Mouse (Mus musculus) kidney, postnatal 4 days (tissue): ENCODE results near the gene Tnik.

Source experiments
- DNase-seq, 2 experiments: peaks; one replicate each; pipeline ENCODE4 v3.0.0; 2021; ENCODE audit warnings: mixed read lengths in 2 of 2

Gene Tnik

DNA sequence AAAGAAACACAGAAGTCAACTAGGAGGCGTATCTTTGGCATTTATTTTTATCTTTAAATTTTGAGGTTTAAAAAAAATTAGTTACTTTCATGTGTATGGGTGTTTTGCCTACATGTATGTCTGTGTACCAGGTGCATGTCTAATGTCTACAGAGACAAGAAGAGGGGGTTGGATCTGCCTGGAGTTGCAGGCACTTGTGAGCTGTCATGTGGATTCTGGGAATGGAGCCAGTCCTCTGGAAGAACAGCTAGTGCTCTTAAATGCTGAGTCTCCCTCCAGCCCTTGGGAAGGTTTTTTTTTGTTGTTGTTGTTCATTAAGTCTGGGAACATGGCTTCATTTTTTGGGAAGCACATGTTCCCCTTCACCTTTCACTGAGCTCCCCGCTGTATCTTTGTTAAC is 375.9 kb downstream of the Tnik start:
- DNase-seq: no peak

DNA sequence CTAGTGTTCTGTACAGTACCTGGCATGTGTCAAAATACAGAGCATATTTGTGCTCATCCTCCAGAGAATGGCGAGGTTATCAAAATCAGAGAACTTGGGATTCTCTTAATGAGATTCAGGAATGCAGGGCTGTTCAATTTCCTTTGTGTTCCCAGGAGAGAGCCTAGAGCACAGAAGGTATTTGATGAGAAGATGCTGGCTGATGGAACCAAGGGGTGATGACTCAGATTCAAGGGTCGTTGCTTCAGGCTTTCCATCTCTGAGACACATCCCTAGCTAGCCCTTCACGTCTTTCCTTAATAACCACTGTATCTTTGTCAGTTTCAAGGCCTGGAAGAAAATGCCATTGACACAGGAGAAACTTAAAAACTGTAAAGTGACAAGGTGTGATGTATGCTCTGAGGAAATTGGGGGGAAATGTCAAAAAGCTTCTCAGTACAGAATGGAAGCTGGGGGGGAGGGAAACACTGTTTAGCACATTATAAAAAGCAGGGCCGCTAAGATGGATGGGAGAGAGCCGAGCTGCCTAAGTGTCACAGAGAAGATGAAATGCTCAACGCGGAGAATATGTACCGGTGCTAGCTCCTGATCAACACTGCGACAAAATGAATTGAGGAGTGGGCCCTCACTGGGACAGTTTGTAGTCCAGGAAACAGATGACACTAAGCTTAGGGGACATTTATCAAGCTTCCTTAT is 380.4 kb downstream of the Tnik start:
- no peak for DNase-seq

DNA sequence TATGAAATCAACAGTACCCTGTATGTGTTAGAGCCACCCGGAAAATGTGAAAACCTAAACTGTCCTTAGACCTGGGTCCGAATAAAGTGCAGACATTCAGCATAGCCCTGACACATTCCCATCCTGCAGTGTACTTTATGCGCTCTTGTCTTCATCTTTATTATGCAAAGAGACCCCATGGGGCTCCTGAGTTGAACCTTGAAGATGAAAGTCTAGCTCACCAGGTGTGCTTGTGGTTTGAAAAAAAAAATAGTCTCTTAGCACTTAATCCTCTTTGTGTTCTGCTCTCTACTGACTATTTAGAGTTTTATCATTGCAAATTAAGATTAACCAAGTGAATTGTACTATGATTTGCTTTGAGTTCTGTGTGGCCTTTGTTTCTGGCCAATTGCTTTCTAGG is 389.6 kb downstream of the Tnik start:
- no peak for DNase-seq

DNA sequence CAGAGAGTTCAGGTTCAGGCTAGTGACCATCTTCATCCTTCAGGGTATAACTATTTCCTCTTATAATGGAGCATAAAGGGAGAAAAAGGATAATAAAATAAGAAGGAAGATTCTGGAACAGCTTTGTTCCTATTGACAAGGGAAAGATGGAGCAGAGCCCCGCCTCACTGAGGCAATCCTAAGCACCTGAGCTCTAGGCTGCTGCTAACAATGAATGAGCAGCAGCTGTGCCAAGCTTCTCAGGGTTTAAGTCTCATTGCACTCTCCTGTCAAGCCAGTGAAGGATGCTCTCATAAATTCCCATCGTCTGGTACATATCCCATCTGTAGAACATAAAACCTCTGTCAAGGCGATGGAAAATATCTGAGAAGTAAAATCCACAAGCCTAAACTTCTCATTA is 390.0 kb downstream of the Tnik start:
- no peak for DNase-seq

DNA sequence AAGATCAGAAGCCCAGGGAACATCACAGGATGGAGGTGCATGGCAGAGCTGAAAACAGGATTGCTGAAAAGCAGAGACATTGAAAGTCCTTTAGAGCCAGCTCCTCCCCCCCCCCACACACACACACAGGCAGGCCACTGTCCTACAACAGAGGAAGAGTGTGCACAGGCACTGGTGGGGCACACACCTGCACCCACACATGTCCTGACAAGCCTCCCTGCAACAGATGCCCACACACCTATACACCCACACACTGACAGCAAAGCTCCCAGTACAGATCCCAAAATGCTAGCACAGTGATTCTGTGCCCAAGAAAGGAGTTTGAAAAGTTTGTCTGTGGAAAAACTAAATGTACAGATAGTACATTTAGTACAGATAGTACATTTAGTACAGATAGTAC is 391.7 kb downstream of the Tnik start:
- no peak for DNase-seq

DNA sequence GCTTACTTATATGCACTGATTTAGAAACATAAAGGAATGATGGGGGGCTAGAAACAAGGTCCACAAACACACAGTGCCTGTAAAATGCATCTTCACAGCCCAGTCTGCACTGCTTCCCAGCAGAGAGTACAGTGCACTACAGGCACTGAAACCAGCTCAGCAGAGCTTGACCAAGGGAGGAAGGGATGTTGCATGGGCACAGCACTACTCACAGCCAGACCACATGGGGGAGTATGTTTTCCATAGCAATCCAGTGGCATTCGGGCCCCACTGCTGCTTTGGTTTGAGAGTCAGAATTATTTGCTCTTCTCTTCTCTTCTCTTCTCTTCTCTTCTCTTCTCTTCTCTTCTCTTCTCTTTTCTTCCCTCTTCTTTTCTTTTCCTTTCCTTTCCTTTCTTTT is 395.3 kb downstream of the Tnik start:
- peak; percentile 39 to 65 for DNase-seq

DNA sequence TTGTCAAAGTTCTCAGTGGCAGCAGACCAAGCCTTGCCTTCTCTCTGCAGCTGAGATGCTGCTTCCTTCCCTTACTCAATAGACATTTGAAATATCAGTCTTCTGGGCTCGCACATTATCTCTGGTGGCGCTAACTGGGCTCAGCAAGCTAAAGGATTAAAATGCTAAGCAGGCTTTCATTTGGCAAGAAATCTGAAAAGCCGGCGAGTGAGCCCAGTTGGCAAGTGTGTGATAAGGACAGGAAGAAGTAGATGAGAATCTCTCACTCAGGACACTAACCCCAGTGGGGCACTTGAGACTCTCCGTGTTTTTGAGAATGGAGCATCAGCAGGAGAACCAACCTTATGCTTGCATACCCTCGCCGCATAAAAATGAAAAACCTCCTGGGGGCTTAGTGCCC is 417.8 kb downstream of the Tnik start:
- DNase-seq: no peak

DNA sequence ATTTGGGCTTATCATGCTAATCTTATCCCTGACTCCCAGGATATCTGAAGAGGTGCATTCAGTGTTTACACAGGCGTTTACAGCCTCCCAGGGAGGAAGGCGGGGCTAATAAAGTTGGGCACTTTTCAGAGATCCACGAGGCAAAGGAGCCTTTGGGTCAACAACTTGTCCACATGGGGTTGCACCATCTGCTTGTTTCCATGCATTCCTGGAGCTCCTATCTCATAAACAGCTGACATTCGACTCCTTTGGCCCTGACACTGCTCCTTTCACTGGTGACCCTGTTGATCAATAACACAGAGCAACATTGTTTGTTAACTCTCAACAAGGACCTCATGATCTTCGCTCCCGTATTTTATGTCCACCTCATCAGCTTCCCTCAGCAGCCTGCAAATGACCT is 418.9 kb downstream of the Tnik start:
- DNase-seq: peak in 1 of 2 experiments; percentile 17

DNA sequence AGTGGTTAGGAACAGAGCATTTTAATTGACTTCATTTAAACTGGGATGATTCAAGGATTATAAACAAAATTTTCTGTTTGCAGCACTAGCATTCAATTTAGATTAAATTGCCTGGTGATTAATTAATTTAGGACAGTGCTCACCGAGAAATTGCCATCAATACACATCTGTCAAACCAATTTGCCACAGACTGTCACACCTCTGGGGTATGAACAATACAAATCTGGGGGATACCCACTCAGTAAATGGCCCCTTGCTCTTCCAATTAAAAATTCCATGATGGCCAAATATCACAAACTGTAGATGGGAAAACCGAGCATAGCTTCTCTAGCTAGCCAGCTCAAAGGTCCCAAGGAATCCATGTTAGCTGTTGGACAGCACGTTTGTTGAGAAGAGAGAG is 419.4 kb downstream of the Tnik start:
- no peak for DNase-seq

DNA sequence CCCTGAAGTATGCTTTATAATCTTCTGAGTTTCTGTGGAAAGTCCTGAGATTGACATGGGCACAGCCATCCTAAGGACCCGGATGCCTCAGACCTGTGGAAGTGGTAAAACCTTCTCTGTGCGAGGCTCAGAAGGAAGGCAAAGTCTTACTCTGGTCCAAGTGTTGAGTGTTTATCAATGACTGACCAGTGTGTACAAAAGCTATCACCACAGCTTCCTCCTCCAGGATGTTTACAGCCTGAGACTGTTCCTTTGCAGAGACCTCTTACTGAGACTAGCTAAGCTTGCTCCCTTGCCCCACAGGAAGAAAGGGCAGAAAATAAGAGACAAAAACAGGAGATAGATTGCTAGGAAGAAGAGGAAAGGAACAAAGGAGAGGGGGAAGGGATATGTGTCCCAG is 422.5 kb downstream of the Tnik start:
- DNase-seq: no peak

DNA sequence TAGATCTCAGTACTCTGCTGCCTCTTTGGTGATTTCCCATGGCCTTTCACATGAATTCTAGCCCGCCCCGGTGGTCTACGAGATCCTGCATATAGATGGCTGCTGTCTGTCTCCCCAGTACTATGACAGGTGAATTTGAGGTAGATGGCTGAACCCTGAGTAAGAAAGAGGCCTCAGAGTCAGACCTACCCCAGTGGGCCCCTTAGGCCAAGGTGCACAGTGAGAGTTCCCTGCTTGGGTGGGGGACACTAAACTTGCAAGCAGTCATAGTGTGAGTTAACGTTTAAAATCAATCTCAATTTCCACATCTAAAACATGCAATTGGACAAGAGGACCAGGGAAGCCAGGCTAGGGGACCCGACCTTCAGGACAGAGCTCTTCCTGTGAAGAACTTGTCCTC is 431.8 kb downstream of the Tnik start:
- no peak for DNase-seq

DNA sequence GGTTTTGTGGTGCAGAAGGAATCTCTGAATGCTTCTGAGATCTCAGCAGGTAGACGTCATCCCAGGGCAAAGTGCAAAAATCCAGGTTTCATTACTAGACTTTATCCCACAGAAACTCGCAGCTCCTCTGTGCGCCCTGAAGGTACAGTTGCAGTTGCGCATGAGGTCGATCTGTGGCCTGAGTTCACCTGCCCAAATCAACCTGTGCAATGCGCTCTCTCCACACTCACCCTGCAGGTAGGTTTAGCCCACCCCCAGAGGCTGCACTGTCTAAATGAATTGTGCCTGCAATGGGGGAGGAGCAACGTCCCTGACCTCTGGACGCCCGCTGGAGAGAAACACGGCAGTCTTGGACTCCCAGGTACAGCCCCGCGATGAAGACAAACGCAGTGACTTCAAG is 432.6 kb downstream of the Tnik start:
- DNase-seq: peak; percentile 22 to 56

DNA sequence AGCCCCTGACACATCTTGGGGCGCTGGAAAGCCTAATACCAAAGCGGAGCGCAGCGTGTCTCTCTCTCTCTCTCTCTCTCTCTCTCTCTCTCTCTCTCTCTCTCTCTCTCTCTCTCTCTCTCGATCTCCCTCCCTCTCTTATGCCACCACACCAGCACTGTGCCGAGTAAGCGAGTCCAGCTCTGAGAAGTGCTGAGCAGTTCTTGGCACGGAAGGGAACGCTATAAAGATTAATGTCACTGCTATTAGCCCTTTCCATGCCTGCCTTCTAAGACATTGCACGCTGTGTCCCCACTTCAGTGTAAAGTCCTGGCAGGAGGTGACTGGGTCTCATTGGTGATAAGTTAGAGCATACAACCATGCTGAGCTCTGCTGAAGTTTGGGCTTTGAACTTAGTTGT is 433.1 kb downstream of the Tnik start:
- no peak for DNase-seq

DNA sequence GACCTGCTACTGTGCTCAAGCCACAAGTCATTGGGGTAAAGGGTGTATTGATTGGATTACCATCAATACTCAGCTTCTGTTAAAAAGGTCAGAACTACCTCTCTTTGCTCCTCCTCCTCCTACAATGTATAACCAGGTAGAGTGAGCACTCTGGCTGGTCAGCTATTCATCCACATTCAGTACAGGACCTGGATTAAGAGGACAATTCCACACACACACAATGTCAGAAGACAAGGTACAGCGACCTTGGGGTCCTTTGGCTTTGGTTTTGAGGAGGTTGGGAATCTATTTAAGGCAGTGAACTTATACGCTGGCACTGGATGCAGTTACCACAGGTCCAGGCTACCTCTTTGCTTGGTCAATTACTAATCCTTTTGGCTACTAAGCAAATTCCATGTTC is 434.8 kb downstream of the Tnik start, which contains the start of gene Slc2a2:
Slc2a2 (plus strand) TSS at position 107 of the 400 bp plus-strand sequence.
- DNase-seq: no peak

DNA sequence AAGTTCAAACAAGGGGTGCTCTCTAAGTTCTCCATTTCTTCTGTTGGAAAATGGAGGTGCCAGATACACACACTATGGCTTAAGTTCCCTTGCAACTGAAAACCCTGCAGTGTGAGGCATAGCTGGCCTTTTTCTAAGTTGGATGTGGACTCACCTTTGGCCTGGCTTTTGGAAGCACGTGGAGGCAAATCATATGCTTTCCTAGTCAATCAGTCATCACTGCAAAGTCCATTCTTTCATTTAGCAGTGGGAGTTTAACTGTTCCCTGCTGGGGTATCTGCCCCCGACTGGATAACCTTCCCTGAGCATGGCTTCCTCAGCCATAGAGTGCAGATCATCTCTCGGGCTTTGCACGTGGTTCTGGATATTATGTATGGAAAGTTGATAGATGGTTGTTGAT is 436.6 kb downstream of the Tnik start:
- no peak for DNase-seq

DNA sequence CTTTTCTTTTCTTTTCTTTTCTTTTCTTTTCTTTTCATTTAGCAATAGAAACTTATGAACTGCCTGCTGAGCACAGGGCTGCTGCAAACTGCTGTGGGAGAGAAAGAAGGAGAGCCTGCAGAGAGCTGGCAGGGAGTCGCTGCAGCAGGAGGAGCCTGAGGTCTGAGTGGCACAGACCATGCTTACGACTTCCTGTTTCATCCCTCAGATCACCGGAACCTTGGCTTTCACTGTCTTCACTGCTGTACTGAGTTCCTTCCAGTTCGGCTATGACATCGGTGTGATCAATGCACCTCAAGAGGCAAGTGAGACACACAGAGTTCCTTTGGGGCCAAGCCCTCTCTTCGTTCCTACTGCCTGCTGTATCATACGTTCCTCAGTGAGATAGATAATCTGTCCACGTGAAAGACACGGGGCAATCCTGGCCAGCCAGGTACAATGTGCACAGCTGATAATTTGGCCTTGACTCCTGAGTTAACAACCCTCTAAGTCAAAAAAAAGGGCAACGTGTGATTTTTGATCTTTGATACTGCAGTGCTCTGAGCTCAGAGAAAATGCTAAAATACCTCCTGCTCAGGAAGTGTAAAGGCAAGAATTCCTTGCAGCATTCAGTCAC is 442.6 kb downstream of the Tnik start:
- DNase-seq: peak in 1 of 2 experiments; percentile 32

DNA sequence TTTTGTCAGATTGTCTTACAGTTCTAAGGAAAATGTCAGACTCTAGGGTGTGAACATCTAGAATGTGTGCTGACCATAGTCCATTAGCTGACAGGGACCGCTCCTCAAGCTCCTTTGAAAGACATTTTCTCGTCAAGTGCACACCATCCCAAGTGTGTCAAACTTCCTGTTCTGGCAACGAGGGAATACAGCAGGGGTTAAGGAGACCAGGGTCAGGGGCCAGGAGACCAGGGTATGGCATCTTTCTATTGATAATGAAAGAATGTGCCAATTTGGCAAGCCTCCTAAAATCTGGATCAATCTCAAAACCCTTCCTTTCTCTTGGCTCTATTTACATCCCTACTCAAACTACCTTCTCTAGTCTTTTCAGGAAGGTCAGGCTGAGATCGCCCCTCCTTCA is 443.7 kb downstream of the Tnik start:
- DNase-seq: no peak

DNA sequence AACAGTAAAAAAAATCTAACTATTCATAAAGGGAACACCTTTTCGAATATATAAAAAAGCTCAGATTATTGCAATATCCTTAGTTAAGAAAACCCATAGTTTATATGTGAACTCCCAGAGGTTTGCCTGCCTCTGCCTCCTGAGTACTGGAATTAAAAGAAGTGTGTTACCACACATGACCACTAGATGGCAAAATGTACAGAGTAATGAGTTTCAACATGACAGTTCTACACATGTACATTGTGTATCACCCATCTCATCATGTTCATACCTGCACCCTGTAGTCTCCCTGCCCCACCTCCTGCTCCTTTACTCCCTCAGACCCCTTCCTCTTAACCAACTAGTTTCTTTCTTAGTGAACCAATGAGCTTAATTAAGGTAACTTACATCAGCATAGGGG is 446.7 kb downstream of the Tnik start:
- DNase-seq: no peak

DNA sequence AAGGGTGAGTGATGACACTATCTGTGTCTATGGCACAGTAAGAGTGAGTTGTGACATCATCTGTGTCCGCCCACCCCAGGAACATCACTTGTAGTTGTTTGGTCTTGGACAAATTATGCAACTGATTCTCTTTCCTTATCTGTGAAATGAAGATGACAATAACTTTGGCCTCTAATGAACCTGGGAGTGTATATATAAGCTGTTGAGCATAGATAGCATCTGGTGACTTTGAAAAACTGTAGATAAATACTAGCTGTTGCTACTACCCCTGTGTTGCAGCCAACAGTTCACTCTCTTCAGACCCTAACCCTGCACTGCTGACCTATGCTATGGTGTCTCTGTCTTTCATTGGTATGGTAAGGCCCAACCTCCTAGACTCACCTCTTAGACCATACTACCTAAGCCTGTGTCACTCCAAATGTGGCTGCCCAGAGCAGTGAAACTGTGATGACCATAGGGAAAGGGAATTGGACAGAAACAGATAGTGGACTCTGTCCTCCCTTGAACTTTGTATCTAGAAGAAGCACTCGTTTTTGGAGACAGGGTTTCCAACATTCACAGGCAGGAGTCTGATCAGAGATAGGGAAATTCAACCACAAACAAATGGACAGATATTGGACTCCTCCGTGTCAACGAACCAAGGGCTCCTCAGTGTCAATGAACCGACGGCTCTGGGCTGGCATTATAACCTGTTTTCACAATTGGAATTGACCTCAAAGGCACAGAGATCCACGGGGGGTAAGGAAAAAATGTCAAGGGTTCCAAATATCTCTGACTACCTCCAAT is 451.1 kb downstream of the Tnik start:
- DNase-seq: no peak

DNA sequence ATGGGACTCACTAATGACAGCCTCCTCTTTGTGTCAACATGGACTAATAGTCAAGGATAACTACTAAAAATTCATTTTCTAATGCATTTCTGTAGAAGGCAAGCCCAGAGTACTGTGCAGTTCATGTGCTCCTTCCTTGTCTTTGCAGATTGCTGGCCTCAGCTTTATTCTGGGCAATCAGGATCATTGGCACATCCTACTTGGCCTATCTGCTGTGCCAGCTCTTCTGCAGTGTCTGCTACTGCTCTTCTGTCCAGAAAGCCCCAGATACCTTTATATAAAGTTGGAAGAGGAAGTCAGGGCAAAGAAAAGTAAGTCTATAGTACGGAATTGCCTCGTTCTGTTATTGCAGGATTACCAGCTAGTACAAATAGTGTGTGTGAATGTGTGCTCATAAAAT is 455.5 kb downstream of the Tnik start:
- no peak for DNase-seq

DNA sequence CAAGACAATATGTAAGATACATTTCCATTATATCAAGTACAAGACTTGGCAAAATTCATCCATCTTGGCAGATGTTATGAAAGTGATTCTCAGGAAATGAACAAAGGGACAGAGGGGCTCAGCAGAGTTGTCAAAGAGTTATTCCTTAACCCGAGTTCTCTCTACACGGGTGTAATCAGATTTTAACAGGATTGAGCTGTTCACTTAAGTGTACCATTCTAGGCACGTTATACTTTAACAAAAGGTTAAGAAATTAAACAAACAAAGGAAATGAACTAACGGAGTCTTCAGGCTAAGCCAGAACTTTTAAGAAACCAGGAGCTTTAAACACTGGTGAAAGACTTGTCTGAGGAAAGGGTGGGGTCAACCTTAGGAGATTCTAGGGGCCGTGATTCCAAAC is 458.2 kb downstream of the Tnik start:
- no peak for DNase-seq

DNA sequence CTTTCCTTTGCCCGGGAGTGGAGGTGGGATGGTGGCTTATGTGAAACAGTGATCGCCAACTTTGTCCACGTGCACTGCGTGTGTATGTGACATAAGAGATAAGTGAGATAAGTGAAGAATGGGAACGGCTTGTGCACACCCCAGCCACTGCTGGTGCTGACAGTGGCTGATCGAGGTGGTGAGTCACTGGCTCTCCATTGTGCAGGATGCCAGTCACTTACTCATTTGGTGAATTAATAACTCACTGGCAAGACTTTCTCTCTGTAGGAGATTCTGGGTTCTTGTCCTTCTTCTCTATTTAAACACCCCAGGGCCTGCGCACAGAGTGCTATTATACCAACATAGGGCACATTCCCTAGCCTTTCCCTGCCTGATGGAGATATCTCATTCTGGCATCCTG is 458.8 kb downstream of the Tnik start:
- peak; percentile 14 to 38 for DNase-seq

DNA sequence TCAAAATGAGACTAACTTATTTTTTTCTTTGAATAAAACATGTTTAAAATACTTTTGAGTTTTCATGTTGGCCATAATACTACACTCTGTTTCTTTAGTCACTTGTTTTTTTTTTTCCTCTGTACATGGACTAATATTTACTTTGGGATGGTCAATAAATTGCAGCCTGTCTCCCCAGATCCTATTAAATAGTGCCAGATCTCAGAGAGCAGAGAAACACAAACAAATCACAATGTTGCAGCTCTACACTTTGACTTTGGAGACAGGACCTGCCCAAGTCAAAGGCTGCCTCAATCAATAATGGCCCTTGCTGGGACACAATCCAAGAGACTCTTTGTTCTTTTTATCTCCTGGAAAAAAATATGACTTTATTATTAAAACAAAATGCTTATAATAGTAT is 459.5 kb downstream of the Tnik start:
- DNase-seq: no peak

DNA sequence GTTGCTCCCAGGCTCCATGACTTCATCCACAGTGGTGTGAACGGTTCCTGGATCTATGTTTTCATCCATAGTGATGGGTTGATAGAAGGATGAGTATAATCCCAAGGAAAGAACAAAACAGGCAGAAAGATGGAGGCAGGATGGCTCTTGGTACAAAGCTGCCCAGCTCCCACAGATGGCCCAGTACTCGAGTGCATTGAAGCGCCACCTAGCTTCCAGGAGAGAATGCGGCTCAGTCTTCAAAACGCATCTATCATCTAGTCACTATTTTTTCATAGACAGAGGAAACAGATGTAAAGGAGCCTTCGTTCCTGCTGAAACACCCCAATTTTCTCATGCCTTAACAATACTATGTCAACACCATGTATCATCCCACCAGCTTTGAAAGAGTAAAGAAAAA is 460.5 kb downstream of the Tnik start:
- no peak for DNase-seq
